8 mouse cellular contexts compared by ENCODE assay signal in the genomic region with DNA sequence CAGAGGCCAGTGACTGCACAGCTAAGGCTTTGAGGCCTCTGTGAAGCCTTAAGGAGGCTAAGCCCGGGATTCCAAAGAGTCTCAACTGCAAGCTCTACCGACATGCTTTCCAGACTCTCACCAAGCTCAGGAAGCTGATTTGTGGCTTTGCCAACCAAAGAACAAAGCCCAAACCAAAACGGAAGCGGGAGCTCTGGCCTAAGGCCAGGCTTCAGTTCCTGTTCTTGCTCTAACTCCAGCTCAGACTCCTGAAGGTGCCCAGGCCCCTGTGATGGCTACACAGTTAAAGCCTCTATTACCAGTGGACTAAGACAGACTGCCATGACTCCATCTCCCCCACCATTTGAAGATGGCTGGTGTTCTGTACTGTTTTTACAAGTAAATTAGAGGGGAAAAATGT. TPM values are rescaled to one million over a fixed set of nuclear protein-coding genes. Genes with fewer than 3 reads are reported as not detected.
DNase-seq lines count a peak whose midpoint lies in the region; ATAC-seq and TF ChIP-seq lines count a peak whose summit lies in the region.

No protein-coding gene starts in this region.

- TF ChIP-seq POLR2A in CH12.LX (IDR thresholded peaks at IDR 0.05; ENCODE audit: low read depth, low read length) = no peak

- H3K4me2 ChIP-seq in forebrain, embryonic 14.5 days (ENCODE audit: low read length) = no peak overlapping the region
- H3K4me2 ChIP-seq in forebrain, embryonic 11.5 days (ENCODE audit: low read depth, low read length, severe bottlenecking) = no peak overlapping the region
- no peak overlapping the region for H3K4me2 ChIP-seq in CH12.LX (ENCODE audit: insufficient read depth, low read depth, poor library complexity, severe bottlenecking)
- no peak overlapping the region for H3K4me2 ChIP-seq in kidney, postnatal 0 days (ENCODE audit: low read length)

- in situ Hi-C loops in CH12.LX (cut with MboI; ENCODE audit: low pct_ligation_motif_present, low pct_unique_long_range_greater_than_20kb, low sequenced_read_pairs) = no loop called here

- no peak for ATAC-seq in forebrain, embryonic 14.5 days
- no peak for ATAC-seq in forebrain, embryonic 11.5 days (replicated peaks; ENCODE audit: low FRiP score)
- no peak for ATAC-seq in kidney, postnatal 0 days (replicated peaks; ENCODE audit: low FRiP score, low read depth)
- peak; percentile 31; the same call in 1 of the 2 replicates for ATAC-seq in megakaryocyte, adult 5-6 weeks (ENCODE audit: poor library complexity, severe bottlenecking)
- no peak for ATAC-seq in megakaryocyte-erythroid progenitor cell, adult 5-6 weeks (replicated peaks; ENCODE audit: low FRiP score, low TSS enrichment, poor library complexity, severe bottlenecking)

- no peak for TF ChIP-seq RAD21 in CH12.LX (IDR thresholded peaks at IDR 0.05; ENCODE audit: low read depth, low read length)

- TF ChIP-seq CTCF in CH12.LX (conservative IDR thresholded peaks at IDR 0.05 in 1 of 2, IDR thresholded peaks at IDR 0.05 in 1 of 2; ENCODE audit: low read depth in 2 of 2, low read length in 2 of 2) = no peak
- TF ChIP-seq CTCF in kidney, postnatal 0 days (IDR thresholded peaks at IDR 0.05; ENCODE audit: low read depth) = no peak

- H3K9me3 ChIP-seq in forebrain, embryonic 14.5 days (replicated peaks; ENCODE audit: control insufficient read depth, low read length) = no peaks in the 10 kb centered on the region
- no peaks in the 10 kb centered on the region for H3K9me3 ChIP-seq in forebrain, embryonic 11.5 days (ENCODE audit: control insufficient read depth, low read length)
- no peaks in the 10 kb centered on the region for H3K9me3 ChIP-seq in CH12.LX (replicated peaks; ENCODE audit: low read length)
- H3K9me3 ChIP-seq in kidney, postnatal 0 days (replicated peaks; ENCODE audit: low read length) = no peaks in the 10 kb centered on the region

- no peaks in the 10 kb centered on the region for H3K36me3 ChIP-seq in forebrain, embryonic 14.5 days (ENCODE audit: control insufficient read depth, insufficient read depth, low read length)
- H3K36me3 ChIP-seq in forebrain, embryonic 11.5 days (ENCODE audit: control insufficient read depth, insufficient read depth, low read length) = no peaks in the 10 kb centered on the region
- H3K36me3 ChIP-seq in CH12.LX (replicated peaks in 1 of 2; ENCODE audit: control insufficient read depth in 1 of 2, insufficient read depth in 1 of 2, low read length in 1 of 2) = no peaks in the 10 kb centered on the region
- no peaks in the 10 kb centered on the region for H3K36me3 ChIP-seq in kidney, postnatal 0 days (ENCODE audit: insufficient read depth, low read length)

- DNase-seq in forebrain, embryonic 14.5 days (ENCODE audit: low spot score) = peak; percentile 17
- no peak for DNase-seq in forebrain, embryonic 11.5 days (ENCODE audit: low spot score)
- DNase-seq in CH12.LX (ENCODE audit: extremely low read depth) = no peak
- peak; percentile 78 to 88 for DNase-seq in heart, adult 18-20 months
- peak; percentile 26 for DNase-seq in kidney, postnatal 0 days (ENCODE audit: low spot score)
- DNase-seq in yolk sac, embryonic 10.5 days (ENCODE audit: low spot score) = no peak

- H3K79me2 ChIP-seq in CH12.LX (replicated peaks; ENCODE audit: control insufficient read depth, extremely low read depth, insufficient read depth, poor library complexity, severe bottlenecking) = no peaks in the 10 kb centered on the region

- no peaks in the 10 kb centered on the region for H3K4me1 ChIP-seq in forebrain, embryonic 14.5 days (ENCODE audit: control insufficient read depth, insufficient read depth, low read length)
- H3K4me1 ChIP-seq in forebrain, embryonic 11.5 days (replicated peaks; ENCODE audit: control insufficient read depth, insufficient read depth, low read length) = no peaks in the 10 kb centered on the region
- peaks cover 21 to 60% of the 10 kb centered on the region in 2 experiments for H3K4me1 ChIP-seq in CH12.LX (ENCODE audit: control insufficient read depth in 1 of 2, insufficient read depth in 2 of 2)
- no peaks in the 10 kb centered on the region for H3K4me1 ChIP-seq in kidney, postnatal 0 days (replicated peaks; ENCODE audit: insufficient read depth, low read length)

- H3K27me3 ChIP-seq in forebrain, embryonic 14.5 days (replicated peaks; ENCODE audit: control insufficient read depth, insufficient read depth, low read length) = no peaks in the 10 kb centered on the region
- no peaks in the 10 kb centered on the region for H3K27me3 ChIP-seq in forebrain, embryonic 11.5 days (ENCODE audit: control insufficient read depth, insufficient read depth, low read length)
- H3K27me3 ChIP-seq in CH12.LX (replicated peaks) = no peaks in the 10 kb centered on the region
- H3K27me3 ChIP-seq in kidney, postnatal 0 days (ENCODE audit: insufficient read depth, low read length) = no peaks in the 10 kb centered on the region

- no peak overlapping the region for H3K4me3 ChIP-seq in forebrain, embryonic 14.5 days (ENCODE audit: low read depth, low read length)
- no peak overlapping the region for H3K4me3 ChIP-seq in forebrain, embryonic 11.5 days (ENCODE audit: low read depth, low read length)
- no peak overlapping the region for H3K4me3 ChIP-seq in CH12.LX (replicated peaks in 1 of 3; ENCODE audit: low read depth in 2 of 3, low read length in 2 of 3, poor library complexity in 1 of 3)
- H3K4me3 ChIP-seq in kidney, postnatal 0 days (replicated peaks; ENCODE audit: low read depth, low read length) = no peak overlapping the region

- H3K27ac ChIP-seq in forebrain, embryonic 14.5 days (ENCODE audit: low read depth, low read length) = no peak overlapping the region
- H3K27ac ChIP-seq in forebrain, embryonic 11.5 days (ENCODE audit: low read depth, low read length) = no peak overlapping the region
- H3K27ac ChIP-seq in CH12.LX (ENCODE audit: insufficient read depth, low read depth) = no peak overlapping the region
- H3K27ac ChIP-seq in kidney, postnatal 0 days = peak overlapping the region; percentile 39; the same call in 1 of the 2 replicates

- 54% methylated on average over 4 of the region's 4 CpGs for WGBS in forebrain, embryonic 14.5 days
- WGBS in forebrain, embryonic 11.5 days = 78% methylated on average over 4 of the region's 4 CpGs
- 47% methylated on average over 4 of the region's 4 CpGs for WGBS in kidney, postnatal 0 days

- peak; percentile 56; the same call in 1 of the 2 replicates for TF ChIP-seq EP300 in CH12.LX (IDR thresholded peaks at IDR 0.05; ENCODE audit: low read length)

- dilution Hi-C loops in CH12.LX (cut with MboI; ENCODE audit: extremely low pct_ligation_motif_present, extremely low pct_unique_long_range_greater_than_20kb, low sequenced_read_pairs) = no loop called here

- no peak overlapping the region for H3K9ac ChIP-seq in forebrain, embryonic 14.5 days (ENCODE audit: low read length)
- no peak overlapping the region for H3K9ac ChIP-seq in forebrain, embryonic 11.5 days (ENCODE audit: low read length)
- 0 out of 2 replicates have a peak overlapping the region, but pooled peaks have one; percentile 22 for H3K9ac ChIP-seq in CH12.LX (ENCODE audit: insufficient read depth, low read depth)
- no peak overlapping the region for H3K9ac ChIP-seq in kidney, postnatal 0 days (ENCODE audit: low read depth, low read length)

TF ChIP-seq in CH12.LX, 34 proteins besides CTCF, POLR2A, EP300 and RAD21:
- TF ChIP-seq KAT2A (IDR thresholded peaks at IDR 0.05; ENCODE audit: insufficient replicate concordance, low read length) = no peak
- TF ChIP-seq MAZ (IDR thresholded peaks at IDR 0.05; ENCODE audit: low read depth, low read length) = no peak
- TF ChIP-seq USF2 (conservative IDR thresholded peaks at IDR 0.05; ENCODE audit: low read depth, low read length) = no peak
- no peak for TF ChIP-seq ZMIZ1 (IDR thresholded peaks at IDR 0.05; ENCODE audit: low read depth, low read length)
- no peak for TF ChIP-seq JUN (IDR thresholded peaks at IDR 0.05; ENCODE audit: insufficient read depth, low read depth, low read length)
- TF ChIP-seq NELFE (IDR thresholded peaks at IDR 0.05; ENCODE audit: low read depth, low read length) = no peak
- TF ChIP-seq IRF4 (IDR thresholded peaks at IDR 0.05; ENCODE audit: low read depth, low read length) = peak; percentile 70
- no peak for TF ChIP-seq ZKSCAN1 (IDR thresholded peaks at IDR 0.05; ENCODE audit: borderline replicate concordance, low read depth, low read length)
- TF ChIP-seq ELF1 (IDR thresholded peaks at IDR 0.05; ENCODE audit: low read depth, low read length) = 0 out of 2 replicates have a peak, but pooled peaks have one; percentile 28
- no peak for TF ChIP-seq TBP (conservative IDR thresholded peaks at IDR 0.05; ENCODE audit: low read depth, low read length)
- TF ChIP-seq MEF2A (IDR thresholded peaks at IDR 0.05; ENCODE audit: borderline replicate concordance, low read depth, low read length) = peak; percentile 28; the same call in 1 of the 2 replicates

RNA-seq across cellular contexts. Expression of a gene that starts 19.2 kb away (rescaled TPM):
- polyA plus RNA-seq in forebrain, embryonic 14.5 days (2014; fragmentation: Nextera tagmentation; extraction: Ambion mirVana) = 279 and 283 TPM in 2 replicates
- polyA plus RNA-seq in forebrain, embryonic 11.5 days (2014; fragmentation: Nextera tagmentation; extraction: Ambion mirVana) = 274 and 284 TPM in 2 replicates
- total RNA-seq in CH12.LX (2012; rRNA removed) (260 and 327 TPM in 2 replicates), CH12.LX (2014; rRNA removed) (299 and 366 TPM in 2 replicates)
- 320 and 339 TPM in 2 replicates for polyA plus RNA-seq in CH12.LX (2012; ENCODE audit: insufficient read length, low read depth)
- 100 to 1,000 TPM; 104 to 108 TPM for total RNA-seq in heart, adult 18-20 months (2021)
- 282 and 319 TPM in 2 replicates for polyA plus RNA-seq in kidney, postnatal 0 days (2015; fragmentation: Nextera tagmentation; extraction: Ambion mirVana)
- total RNA-seq in megakaryocyte, adult 5-6 weeks (2015) = 56.6 and 67.2 TPM in 2 replicates
- total RNA-seq in megakaryocyte, adult 5-6 weeks (2017) = 130 and 142 TPM in 2 replicates
- 123 and 137 TPM in 2 replicates for total RNA-seq in megakaryocyte-erythroid progenitor cell, adult 5-6 weeks (2014; fragmentation: Nextera tagmentation)
- 183 and 205 TPM in 2 replicates for total RNA-seq in megakaryocyte-erythroid progenitor cell, adult 5-6 weeks (2017)

RNA-seq across cellular contexts. Expression of a gene that starts 20.0 kb away (rescaled TPM):
- 342 and 365 TPM in 2 replicates for polyA plus RNA-seq in forebrain, embryonic 14.5 days (2014; fragmentation: Nextera tagmentation; extraction: Ambion mirVana)
- polyA plus RNA-seq in forebrain, embryonic 11.5 days (2014; fragmentation: Nextera tagmentation; extraction: Ambion mirVana) = 232 and 244 TPM in 2 replicates
- total RNA-seq in CH12.LX (2012; rRNA removed) (58.6 and 64.1 TPM in 2 replicates), CH12.LX (2014; rRNA removed) (56.4 and 68.9 TPM in 2 replicates)
- polyA plus RNA-seq in CH12.LX (2012; ENCODE audit: insufficient read length, low read depth) = 361 and 367 TPM in 2 replicates
- total RNA-seq in heart, adult 18-20 months (2021) = 100 to 1,000 TPM; 271 to 283 TPM
- polyA plus RNA-seq in kidney, postnatal 0 days (2015; fragmentation: Nextera tagmentation; extraction: Ambion mirVana) = 238 and 244 TPM in 2 replicates
- 429 and 450 TPM in 2 replicates for total RNA-seq in megakaryocyte, adult 5-6 weeks (2015)
- total RNA-seq in megakaryocyte, adult 5-6 weeks (2017) = 132 and 169 TPM in 2 replicates
- total RNA-seq in megakaryocyte-erythroid progenitor cell, adult 5-6 weeks (2014; fragmentation: Nextera tagmentation) = 158 and 182 TPM in 2 replicates
- 59.7 and 68.5 TPM in 2 replicates for total RNA-seq in megakaryocyte-erythroid progenitor cell, adult 5-6 weeks (2017)

Comparison
In these comparisons a context has a peak if more than half of its experiments do, and no peak if none do; other contexts are left out.
1. DNase-seq: peak in forebrain, embryonic 14.5 days (single experiment), heart, adult 18-20 months (2 of 2) and kidney, postnatal 0 days (single experiment); none in forebrain, embryonic 11.5 days (single experiment), CH12.LX (single experiment) and yolk sac, embryonic 10.5 days (single experiment).